Mouse (Mus musculus) olfactory bulb, adult 2 months (tissue): ENCODE results near the gene Gm42417.

Experiments
- CTCF ChIP-seq: fragments of 200-500 bp; IDR thresholded peaks from 2 replicates; pipeline ENCODE4 v1.5.1; 2012; ENCODE audit warnings: low read depth, mild to moderate bottlenecking, low read length, moderate library complexity; ENCODE audit not compliant: insufficient read depth
- POLR2A ChIP-seq: fragments of 200-500 bp; IDR thresholded peaks from 2 replicates; pipeline ENCODE4 v1.6.1; 2012; ENCODE audit warnings: mild to moderate bottlenecking, low read depth, low read length, moderate library complexity; ENCODE audit not compliant: insufficient read depth

DNA sequence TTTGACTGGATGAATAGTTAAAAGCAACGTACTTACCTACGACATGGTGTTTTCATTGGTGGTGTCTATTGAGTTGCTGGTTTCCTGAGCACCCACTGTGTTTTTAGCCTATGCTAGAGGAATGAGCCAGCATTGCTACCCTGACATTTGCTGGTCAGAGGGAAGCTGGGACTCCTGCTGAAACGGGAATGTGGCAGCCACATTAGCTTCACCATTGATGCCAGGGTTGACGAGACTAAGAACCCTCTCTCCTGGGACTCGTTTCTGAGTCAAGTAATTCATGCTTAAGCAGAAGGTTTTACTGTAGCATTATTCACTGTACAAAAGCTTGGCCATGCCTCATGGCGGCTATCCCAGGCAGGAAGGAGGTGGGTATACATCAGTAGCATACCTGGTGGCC lies 49.6 kb downstream of the Gm42417 start:
- TF ChIP-seq POLR2A (no peak), CTCF (no peak)
